Mouse (Mus musculus): Measurements from ENCODE around the gene Add1.

Add1 gene

GRCm38 (mm10) chr5:34573268-34574221 is at the start of gene Add1:
TSS of gene Add1 (plus strand) at chr5:34573664.
- peak; percentile 98 for DNase-seq (ENCODE audit: extremely low spot score)

- no peak for DNase-seq (ENCODE audit: extremely low spot score)
These were observed 49.4 kb upstream of the Add1 start for GRCm38 (mm10) chr5:34523958-34524485.

- no peak for DNase-seq (ENCODE audit: extremely low spot score)
These were observed 49.0 kb upstream of the Add1 start for GRCm38 (mm10) chr5:34524511-34524910.

GRCm38 (mm10) chr5:34525663-34526476 is 47.6 kb upstream of the Add1 start, which contains the start of gene Sh3bp2:
TSS of gene Sh3bp2 (plus strand) at chr5:34525838.
- peak; percentile 95 for DNase-seq (ENCODE audit: extremely low spot score)

- no peak for DNase-seq (ENCODE audit: extremely low spot score)
These were observed 47.0 kb upstream of the Add1 start for GRCm38 (mm10) chr5:34526477-34526775.

- DNase-seq (ENCODE audit: extremely low spot score), result no peak
These were observed 46.1 kb upstream of the Add1 start for GRCm38 (mm10) chr5:34527352-34527751.

GRCm38 (mm10) chr5:34528724-34529123 is 44.7 kb upstream of the Add1 start:
- DNase-seq (ENCODE audit: extremely low spot score), result no peak

- DNase-seq (ENCODE audit: extremely low spot score), result no peak
These were observed 43.3 kb upstream of the Add1 start for GRCm38 (mm10) chr5:34530116-34530515.

- DNase-seq (ENCODE audit: extremely low spot score), result no peak
These were observed 42.8 kb upstream of the Add1 start for GRCm38 (mm10) chr5:34530687-34531086.

GRCm38 (mm10) chr5:34533066-34533465 is 40.4 kb upstream of the Add1 start:
- no peak for DNase-seq (ENCODE audit: extremely low spot score)

GRCm38 (mm10) chr5:34533820-34534219 is 39.6 kb upstream of the Add1 start:
- DNase-seq (ENCODE audit: extremely low spot score), result no peak

- no peak for DNase-seq (ENCODE audit: extremely low spot score)
These were observed 38.5 kb upstream of the Add1 start for GRCm38 (mm10) chr5:34534776-34535581.

GRCm38 (mm10) chr5:34535831-34536230 is 37.6 kb upstream of the Add1 start:
- DNase-seq (ENCODE audit: extremely low spot score), result no peak

GRCm38 (mm10) chr5:34538079-34538478 is 35.4 kb upstream of the Add1 start:
- DNase-seq (ENCODE audit: extremely low spot score), result no peak

GRCm38 (mm10) chr5:34538527-34538926 is 34.9 kb upstream of the Add1 start:
- DNase-seq (ENCODE audit: extremely low spot score), result peak; percentile 29

GRCm38 (mm10) chr5:34539121-34539520 is 34.3 kb upstream of the Add1 start:
- no peak for DNase-seq (ENCODE audit: extremely low spot score)

GRCm38 (mm10) chr5:34542166-34542565 is 31.3 kb upstream of the Add1 start:
- DNase-seq (ENCODE audit: extremely low spot score), result no peak

GRCm38 (mm10) chr5:34543114-34543513 is 30.4 kb upstream of the Add1 start:
- DNase-seq (ENCODE audit: extremely low spot score), result no peak

GRCm38 (mm10) chr5:34547410-34547809 is 26.1 kb upstream of the Add1 start:
- peak; percentile 30 for DNase-seq (ENCODE audit: extremely low spot score)

- DNase-seq (ENCODE audit: extremely low spot score), result no peak
These were observed 24.4 kb upstream of the Add1 start for GRCm38 (mm10) chr5:34549135-34549482.

GRCm38 (mm10) chr5:34549483-34550221 is 23.8 kb upstream of the Add1 start:
- peak; percentile 76 for DNase-seq (ENCODE audit: extremely low spot score)

Data from embryo, embryonic 9.5 days (tissue).